Mouse (Mus musculus) monocyte, adult 5-6 weeks (primary cell): ENCODE results near the gene Wbp1l. TPM values are rescaled to one million over a fixed set of nuclear protein-coding genes. Genes with fewer than 3 reads are reported as not detected.
A peak's percentile ranks its signal among the peaks of the same experiment; 100 is the strongest.

ENCODE experiments used
- ATAC-seq: fragments of 153-309, 156-312 bp; replicated peaks from 2 replicates; pipeline ENCODE4 v1.8.0; 2017; ENCODE audit warnings: mild to moderate bottlenecking; ENCODE audit not compliant: low TSS enrichment, insufficient number of reproducible peaks, severe bottlenecking, poor library complexity, low FRiP score
- total RNA-seq: library from RNA; stranded (forward); fragments of 200-1000, 200-491, 200-594 nt; gene quantifications from 3 replicates; pipeline ENCODE4 v1.2.3, GENCODE M21; 2017

Wbp1l gene
- total RNA-seq, 1 experiment from 2014 or later: 56.5 TPM

DNA sequence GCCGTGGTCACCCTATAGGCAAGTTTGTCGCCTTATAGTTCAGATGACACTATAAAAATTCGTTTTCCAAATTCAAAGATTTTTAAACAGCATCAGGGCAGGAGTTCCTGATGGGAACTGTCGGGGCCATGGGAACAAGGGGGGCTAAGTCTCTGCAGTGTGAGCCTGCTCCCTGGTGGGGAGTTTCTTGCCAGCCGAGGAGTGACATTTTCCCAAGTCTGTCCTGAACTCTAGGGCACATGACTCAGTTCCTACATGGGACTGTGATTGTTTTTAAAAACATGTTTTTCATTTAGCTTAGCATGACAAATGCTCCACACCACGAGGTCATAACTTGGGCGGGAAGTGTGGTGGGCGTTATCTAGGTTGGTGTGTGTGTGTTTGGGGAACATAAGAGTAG is 49.0 kb downstream of the Wbp1l start:
- no peak for ATAC-seq

DNA sequence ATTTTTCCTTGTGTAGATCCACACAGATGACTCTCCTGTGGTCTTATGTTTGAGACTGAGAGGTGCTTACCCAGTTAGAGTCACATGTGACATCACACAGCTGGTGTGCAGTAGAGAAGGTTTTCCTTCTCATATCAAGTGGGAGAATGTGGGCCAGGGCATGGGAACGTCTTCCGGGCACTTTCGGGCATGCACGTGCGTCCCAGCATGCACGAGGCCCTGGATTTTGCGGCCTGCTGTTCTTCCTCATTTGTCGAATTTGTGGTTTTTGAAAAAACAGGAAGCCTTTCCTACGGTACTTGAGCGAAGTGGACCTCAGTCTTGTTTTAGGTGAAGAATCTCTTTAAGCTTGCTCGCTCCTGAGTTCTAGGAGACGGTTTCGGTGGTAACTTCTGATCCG is 49.7 kb downstream of the Wbp1l start:
- peak; percentile 72 for ATAC-seq

GRCm38 (mm10) chr19:46653188-46653587 is 54.3 kb downstream of the Wbp1l start:
- ATAC-seq: no peak

GRCm38 (mm10) chr19:46653616-46654235 is 54.8 kb downstream of the Wbp1l start:
- ATAC-seq: no peak

DNA sequence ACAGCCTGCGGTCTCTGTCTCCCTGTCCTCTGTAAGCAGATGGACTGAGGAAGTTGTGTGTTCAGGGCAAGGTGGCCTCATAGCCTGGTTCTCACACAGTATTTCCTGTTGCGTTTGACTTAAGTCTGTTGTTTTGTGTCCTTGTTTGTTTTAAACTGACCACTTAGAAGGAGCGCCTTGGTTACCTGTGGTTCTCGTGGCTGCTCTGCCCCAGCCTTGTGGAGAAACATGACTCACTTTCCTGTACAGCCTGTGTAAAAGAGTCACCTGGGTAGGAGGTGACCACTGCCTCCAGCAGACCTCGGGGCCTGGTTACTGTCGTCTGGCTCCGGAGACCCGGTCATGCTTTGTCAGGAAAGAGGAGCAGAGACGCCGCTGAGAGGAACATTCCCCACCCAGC is 56.7 kb downstream of the Wbp1l start:
- ATAC-seq: no peak

- ATAC-seq: no peak
Observed at GRCm38 (mm10) chr19:46656151-46656840, 57.4 kb downstream of the Wbp1l start.

- ATAC-seq: no peak
Observed at GRCm38 (mm10) chr19:46657339-46658020, 58.6 kb downstream of the Wbp1l start.

GRCm38 (mm10) chr19:46658348-46658747 is 59.5 kb downstream of the Wbp1l start:
- no peak for ATAC-seq

- no peak for ATAC-seq
Observed at GRCm38 (mm10) chr19:46658851-46659250, 60.0 kb downstream of the Wbp1l start.

GRCm38 (mm10) chr19:46661511-46661910 is 62.6 kb downstream of the Wbp1l start:
- ATAC-seq: no peak

GRCm38 (mm10) chr19:46662214-46662613 is 63.3 kb downstream of the Wbp1l start:
- no peak for ATAC-seq

- no peak for ATAC-seq
Observed at GRCm38 (mm10) chr19:46662784-46663183, 63.9 kb downstream of the Wbp1l start.

DNA sequence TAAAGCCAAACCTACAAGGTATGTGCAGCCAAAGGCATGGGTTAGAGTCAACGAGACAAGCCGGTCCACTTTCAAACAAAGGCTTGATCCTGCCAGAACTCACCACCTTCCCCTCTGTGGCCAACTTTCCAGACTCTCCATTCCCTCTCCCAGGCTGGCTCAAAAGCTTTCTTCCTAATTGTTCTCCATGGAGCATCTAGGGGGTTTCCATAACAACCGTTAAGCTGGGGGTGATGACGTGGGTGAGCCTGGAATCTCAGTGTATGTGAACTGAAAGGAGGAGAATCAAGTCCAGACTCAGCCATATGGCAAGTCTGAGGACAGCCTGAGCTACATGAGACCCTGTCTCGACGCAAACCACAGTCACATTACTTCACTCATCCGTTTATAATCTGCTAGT is 66.6 kb downstream of the Wbp1l start:
- no peak for ATAC-seq

- ATAC-seq: no peak
Observed at GRCm38 (mm10) chr19:46667300-46667699, 68.4 kb downstream of the Wbp1l start.

GRCm38 (mm10) chr19:46668263-46668662 is 69.4 kb downstream of the Wbp1l start:
- ATAC-seq: no peak

- no peak for ATAC-seq
Observed at GRCm38 (mm10) chr19:46669802-46670201, 70.9 kb downstream of the Wbp1l start.

DNA sequence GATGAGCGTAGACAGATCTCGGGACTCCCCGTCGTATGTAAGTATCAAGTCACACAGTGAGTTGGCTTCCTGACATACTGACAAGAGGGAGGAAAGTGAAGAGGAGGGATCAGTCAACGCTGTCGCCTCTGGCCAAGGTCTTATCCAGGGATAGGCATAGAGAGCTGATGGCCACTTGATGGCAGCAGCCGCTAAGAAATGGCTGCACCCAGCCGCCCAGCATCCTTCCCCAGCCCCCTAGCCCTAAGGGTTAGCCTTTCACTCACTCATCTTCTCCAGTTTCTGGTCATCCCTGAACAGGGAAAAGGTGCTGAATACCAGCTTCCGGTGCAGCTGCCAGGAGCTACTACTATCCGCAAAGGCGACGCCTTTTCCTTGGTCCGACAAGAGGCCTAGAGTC is 71.8 kb downstream of the Wbp1l start:
- ATAC-seq: peak; percentile 65

GRCm38 (mm10) chr19:46672766-46673418 is 74.0 kb downstream of the Wbp1l start, which contains the start of gene Cyp17a1:
TSS of gene Cyp17a1 (minus strand) at chr19:46673172.
- ATAC-seq: no peak

- ATAC-seq: no peak
Observed at GRCm38 (mm10) chr19:46675641-46676040, 76.8 kb downstream of the Wbp1l start.
